Mouse (Mus musculus): ENCODE results near the gene Scnn1b. TPM values are rescaled to one million over a fixed set of nuclear protein-coding genes. Genes with fewer than 3 reads are reported as not detected.
A peak's percentile ranks its signal among the peaks of the same experiment; 100 is the strongest.

The Scnn1b gene
- polyA plus RNA-seq, 1 experiment, result not detected

GRCm38 (mm10) chr7:121902757-121903411, 38.0 kb downstream of the Scnn1b start:
- no peak overlapping the region for H3ac ChIP-seq (ENCODE audit: control insufficient read depth, insufficient read length)
- H3K27me3 ChIP-seq (ENCODE audit: control insufficient read depth, insufficient read depth, insufficient read length), result peaks cover 20% of the 10 kb centered on the region
- H3K79me2 ChIP-seq (ENCODE audit: control insufficient read depth, insufficient read depth), result no peaks in the 10 kb centered on the region
- no peaks in the 10 kb centered on the region for H3K36me3 ChIP-seq (ENCODE audit: control insufficient read depth, insufficient read depth)
- H3K4me3 ChIP-seq, result no peak overlapping the region
- H3K4me2 ChIP-seq (ENCODE audit: low read depth), result no peak overlapping the region
- TF ChIP-seq MYOD1 (IDR thresholded peaks at IDR 0.05; ENCODE audit: control insufficient read depth in 1 of 3, insufficient read length in 2 of 3, low read depth in 2 of 3) (peak in 1 of 3 experiments; percentile 47), TCF3 (IDR thresholded peaks at IDR 0.05; ENCODE audit: insufficient read length, low read depth) (no peak), POLR2AphosphoS2 (IDR thresholded peaks at IDR 0.05; ENCODE audit: insufficient read length, low read depth) (no peak), TCF12 (IDR thresholded peaks at IDR 0.05; ENCODE audit: insufficient read depth, poor library complexity, severe bottlenecking) (no peak), CEBPB (IDR thresholded peaks at IDR 0.05; ENCODE audit: insufficient read depth, poor library complexity, severe bottlenecking) (no peak), REST (IDR thresholded peaks at IDR 0.05; ENCODE audit: insufficient read depth, insufficient read length) (no peak), MYOG (IDR thresholded peaks at IDR 0.05; ENCODE audit: control insufficient read depth in 1 of 3, insufficient read depth in 1 of 3, insufficient read length in 2 of 3, low read depth in 2 of 3) (peak in 1 of 3 experiments; percentile 46), SRF (IDR thresholded peaks at IDR 0.05; ENCODE audit: control insufficient read depth, insufficient read length, low read depth) (no peak), E2F4 (IDR thresholded peaks at IDR 0.05; ENCODE audit: insufficient read depth) (no peak), MAX (IDR thresholded peaks at IDR 0.05; ENCODE audit: low read depth) (no peak), POLR2A (IDR thresholded peaks at IDR 0.05; ENCODE audit: insufficient read length, low read depth) (no peak), USF1 (IDR thresholded peaks at IDR 0.05; ENCODE audit: low read depth) (no peak)

- no peak overlapping the region for H3ac ChIP-seq (ENCODE audit: control insufficient read depth, insufficient read length)
- H3K4me2 ChIP-seq (ENCODE audit: low read depth), result no peak overlapping the region
- TF ChIP-seq MYOD1 (IDR thresholded peaks at IDR 0.05; ENCODE audit: control insufficient read depth in 1 of 3, insufficient read length in 2 of 3, low read depth in 2 of 3), result no peak
- no peaks in the 10 kb centered on the region for H3K36me3 ChIP-seq (ENCODE audit: control insufficient read depth, insufficient read depth)
- H3K4me3 ChIP-seq, result no peak overlapping the region
- H3K27me3 ChIP-seq (ENCODE audit: control insufficient read depth, insufficient read depth, insufficient read length), result peaks cover 4% of the 10 kb centered on the region
- H3K79me2 ChIP-seq (ENCODE audit: control insufficient read depth, insufficient read depth), result no peaks in the 10 kb centered on the region
Observed at GRCm38 (mm10) chr7:121906879-121907278, 42.0 kb downstream of the Scnn1b start.

- peaks cover 9% of the 10 kb centered on the region for H3K27me3 ChIP-seq (ENCODE audit: control insufficient read depth, insufficient read depth, insufficient read length)
- H3K4me3 ChIP-seq, result no peak overlapping the region
- no peak overlapping the region for H3ac ChIP-seq (ENCODE audit: control insufficient read depth, insufficient read length)
- no peaks in the 10 kb centered on the region for H3K36me3 ChIP-seq (ENCODE audit: control insufficient read depth, insufficient read depth)
- H3K79me2 ChIP-seq (ENCODE audit: control insufficient read depth, insufficient read depth), result no peaks in the 10 kb centered on the region
- no peak for TF ChIP-seq TCF12 (IDR thresholded peaks at IDR 0.05; ENCODE audit: insufficient read depth, poor library complexity, severe bottlenecking)
- TF ChIP-seq E2F4 (IDR thresholded peaks at IDR 0.05; ENCODE audit: insufficient read depth), result no peak
- TF ChIP-seq REST (IDR thresholded peaks at IDR 0.05; ENCODE audit: insufficient read depth, insufficient read length), result no peak
- no peak for TF ChIP-seq MYOG (IDR thresholded peaks at IDR 0.05; ENCODE audit: control insufficient read depth in 1 of 3, insufficient read depth in 1 of 3, insufficient read length in 2 of 3, low read depth in 2 of 3)
- no peak for TF ChIP-seq CEBPB (IDR thresholded peaks at IDR 0.05; ENCODE audit: insufficient read depth, poor library complexity, severe bottlenecking)
- TF ChIP-seq USF1 (IDR thresholded peaks at IDR 0.05; ENCODE audit: low read depth), result no peak
- TF ChIP-seq TCF3 (IDR thresholded peaks at IDR 0.05; ENCODE audit: insufficient read length, low read depth), result no peak
- no peak for TF ChIP-seq MAX (IDR thresholded peaks at IDR 0.05; ENCODE audit: low read depth)
- no peak overlapping the region for H3K4me2 ChIP-seq (ENCODE audit: low read depth)
Observed at GRCm38 (mm10) chr7:121912250-121912649, 47.4 kb downstream of the Scnn1b start.

GRCm38 (mm10) chr7:121913944-121914343, 49.1 kb downstream of the Scnn1b start:
- H3K79me2 ChIP-seq (ENCODE audit: control insufficient read depth, insufficient read depth), result no peaks in the 10 kb centered on the region
- H3K27me3 ChIP-seq (ENCODE audit: control insufficient read depth, insufficient read depth, insufficient read length), result peaks cover 4% of the 10 kb centered on the region
- no peak for TF ChIP-seq TCF12 (IDR thresholded peaks at IDR 0.05; ENCODE audit: insufficient read depth, poor library complexity, severe bottlenecking)
- TF ChIP-seq POLR2AphosphoS2 (IDR thresholded peaks at IDR 0.05; ENCODE audit: insufficient read length, low read depth), result no peak
- TF ChIP-seq MYOG (IDR thresholded peaks at IDR 0.05; ENCODE audit: control insufficient read depth in 1 of 3, insufficient read depth in 1 of 3, insufficient read length in 2 of 3, low read depth in 2 of 3), result peak in 1 of 3 experiments; percentile 6
- peak in 1 of 3 experiments; percentile 25 for TF ChIP-seq MYOD1 (IDR thresholded peaks at IDR 0.05; ENCODE audit: control insufficient read depth in 1 of 3, insufficient read length in 2 of 3, low read depth in 2 of 3)
- H3K4me3 ChIP-seq, result no peak overlapping the region
- H3K4me2 ChIP-seq (ENCODE audit: low read depth), result no peak overlapping the region
- no peak overlapping the region for H3ac ChIP-seq (ENCODE audit: control insufficient read depth, insufficient read length)
- no peaks in the 10 kb centered on the region for H3K36me3 ChIP-seq (ENCODE audit: control insufficient read depth, insufficient read depth)

- Histone ChIP-seq H3ac (ENCODE audit: control insufficient read depth, insufficient read length) (no peak overlapping the region), H3K27me3 (ENCODE audit: control insufficient read depth, insufficient read depth, insufficient read length) (no peaks in the 10 kb centered on the region), H3K79me2 (ENCODE audit: control insufficient read depth, insufficient read depth) (no peaks in the 10 kb centered on the region), H3K4me2 (ENCODE audit: low read depth) (no peak overlapping the region), H3K36me3 (ENCODE audit: control insufficient read depth, insufficient read depth) (no peaks in the 10 kb centered on the region), H3K4me3 (no peak overlapping the region)
- TF ChIP-seq MAX (IDR thresholded peaks at IDR 0.05; ENCODE audit: low read depth), result no peak
- TF ChIP-seq TCF3 (IDR thresholded peaks at IDR 0.05; ENCODE audit: insufficient read length, low read depth), result no peak
- no peak for TF ChIP-seq CEBPB (IDR thresholded peaks at IDR 0.05; ENCODE audit: insufficient read depth, poor library complexity, severe bottlenecking)
- no peak for TF ChIP-seq POLR2AphosphoS2 (IDR thresholded peaks at IDR 0.05; ENCODE audit: insufficient read length, low read depth)
- TF ChIP-seq TCF12 (IDR thresholded peaks at IDR 0.05; ENCODE audit: insufficient read depth, poor library complexity, severe bottlenecking), result no peak
- TF ChIP-seq POLR2A (IDR thresholded peaks at IDR 0.05; ENCODE audit: insufficient read length, low read depth), result no peak
- no peak for TF ChIP-seq MYOG (IDR thresholded peaks at IDR 0.05; ENCODE audit: control insufficient read depth in 1 of 3, insufficient read depth in 1 of 3, insufficient read length in 2 of 3, low read depth in 2 of 3)
- TF ChIP-seq REST (IDR thresholded peaks at IDR 0.05; ENCODE audit: insufficient read depth, insufficient read length), result no peak
- no peak for TF ChIP-seq USF1 (IDR thresholded peaks at IDR 0.05; ENCODE audit: low read depth)
- TF ChIP-seq E2F4 (IDR thresholded peaks at IDR 0.05; ENCODE audit: insufficient read depth), result no peak
- TF ChIP-seq SRF (IDR thresholded peaks at IDR 0.05; ENCODE audit: control insufficient read depth, insufficient read length, low read depth), result no peak
Observed at GRCm38 (mm10) chr7:121924361-121924760, 59.5 kb downstream of the Scnn1b start.

Data from myocyte (in vitro differentiated cells).